Mouse (Mus musculus) megakaryocyte, embryonic 14.5 days (primary cell): ENCODE measurements around the gene Gon4l. TPM values are rescaled to one million over a fixed set of nuclear protein-coding genes. Genes with fewer than 3 reads are reported as not detected.
"Not testable (repeated sequence)": the region's sequence is repeated elsewhere in the genome, so short reads cannot be mapped to it uniquely, and the experiment has no call there.

Experiments used
- H3K27me3 ChIP-seq: replicated peaks from 2 replicates; pipeline ENCODE3; 2012; ENCODE audit warnings: inconsistent platforms
- H3K36me3 ChIP-seq: replicated peaks from 2 replicates; pipeline ENCODE3; 2012; ENCODE audit warnings: low read length, inconsistent platforms, mixed read lengths
- H3K4me1 ChIP-seq: 2 replicates; pipeline ENCODE4 v1.6.1; 2012; ENCODE audit warnings: inconsistent platforms
- H3K4me3 ChIP-seq: replicated peaks from 2 replicates; pipeline ENCODE3; 2012; ENCODE audit warnings: moderate library complexity, mild to moderate bottlenecking, inconsistent platforms
- H3K9me3 ChIP-seq: 2 replicates; pipeline ENCODE4 v1.6.1; 2012; ENCODE audit warnings: inconsistent platforms
- FLI1 ChIP-seq: IDR thresholded peaks from 2 replicates; pipeline ENCODE4 v1.6.1; 2012; ENCODE audit warnings: low read length, inconsistent platforms, mixed read lengths
- GATA1 ChIP-seq: IDR thresholded peaks from 3 replicates; pipeline ENCODE4 v1.6.1; 2012; ENCODE audit warnings: mixed read lengths, low read length, inconsistent platforms, borderline replicate concordance
- polyA plus RNA-seq: library from polyadenylated mRNA; stranded (reverse); fragments of >175 nt; gene quantifications from 2 replicates; pipeline ENCODE4 v1.2.3, GENCODE M21; 2012; ENCODE audit warnings: low replicate concordance; ENCODE audit not compliant: insufficient read depth

The Gon4l gene
- polyA plus RNA-seq, 1 experiment: 8.3 TPM

- Histone ChIP-seq H3K27me3 (no peaks in the 10 kb centered on the region), H3K36me3 (peaks cover 83% of the 10 kb centered on the region), H3K4me3 (no peak overlapping the region), H3K9me3 (no peaks in the 10 kb centered on the region), H3K4me1 (peaks cover 10% of the 10 kb centered on the region)
- no peak for TF ChIP-seq FLI1
- TF ChIP-seq GATA1: no peak
Observed at GRCm38 (mm10) chr3:88855837-88856236, 20.8 kb downstream of the Gon4l start.

GRCm38 (mm10) chr3:88862129-88862528, 27.1 kb downstream of the Gon4l start:
- peaks cover 91% of the 10 kb centered on the region for H3K36me3 ChIP-seq

GRCm38 (mm10) chr3:88866735-88867134, 31.7 kb downstream of the Gon4l start:
- H3K27me3 ChIP-seq, H3K9me3 ChIP-seq, H3K4me3 ChIP-seq, H3K4me1 ChIP-seq: not testable (repeated sequence)
- peaks cover 45% of the 10 kb centered on the region for H3K36me3 ChIP-seq

More at GRCm38 (mm10) chr3:88862129-88862528, 27.1 kb downstream of the Gon4l start:
- Histone ChIP-seq H3K9me3 (no peaks in the 10 kb centered on the region), H3K4me3 (no peak overlapping the region), H3K27me3 (no peaks in the 10 kb centered on the region), H3K4me1 (no peaks in the 10 kb centered on the region)
- TF ChIP-seq FLI1: no peak
- TF ChIP-seq GATA1: no peak

- not testable (repeated sequence) for H3K27me3 ChIP-seq, H3K9me3 ChIP-seq, H3K4me3 ChIP-seq, H3K4me1 ChIP-seq
- peaks cover 41% of the 10 kb centered on the region for H3K36me3 ChIP-seq
Observed at GRCm38 (mm10) chr3:88867177-88867576, 32.1 kb downstream of the Gon4l start.

GRCm38 (mm10) chr3:88868449-88868848, 33.4 kb downstream of the Gon4l start:
- peaks cover 28% of the 10 kb centered on the region for H3K36me3 ChIP-seq
- not testable (repeated sequence) for H3K27me3 ChIP-seq, H3K4me3 ChIP-seq, H3K9me3 ChIP-seq, H3K4me1 ChIP-seq

- H3K36me3 ChIP-seq, H3K27me3 ChIP-seq, H3K9me3 ChIP-seq, H3K4me1 ChIP-seq, H3K4me3 ChIP-seq: not testable (repeated sequence)
Observed at GRCm38 (mm10) chr3:88882536-88882935, 47.5 kb downstream of the Gon4l start.

- H3K27me3 ChIP-seq, H3K4me3 ChIP-seq, H3K4me1 ChIP-seq, H3K9me3 ChIP-seq: not testable (repeated sequence)
- peaks cover 25% of the 10 kb centered on the region for H3K36me3 ChIP-seq
Observed at GRCm38 (mm10) chr3:88893011-88893410, 58.0 kb downstream of the Gon4l start.

- no peaks in the 10 kb centered on the region for H3K27me3 ChIP-seq
- TF ChIP-seq FLI1 (no peak), GATA1 (no peak)
- H3K9me3 ChIP-seq: no peaks in the 10 kb centered on the region
- no peak overlapping the region for H3K4me3 ChIP-seq
- peaks cover 94% of the 10 kb centered on the region for H3K36me3 ChIP-seq
- peaks cover 17% of the 10 kb centered on the region for H3K4me1 ChIP-seq
Observed at GRCm38 (mm10) chr3:88904803-88905202, 69.8 kb downstream of the Gon4l start.

- peaks cover 98% of the 10 kb centered on the region for H3K36me3 ChIP-seq
- peaks cover 17% of the 10 kb centered on the region for H3K4me1 ChIP-seq
- no peak for TF ChIP-seq GATA1
- no peak for TF ChIP-seq FLI1
- H3K27me3 ChIP-seq: no peaks in the 10 kb centered on the region
- no peak overlapping the region for H3K4me3 ChIP-seq
- no peaks in the 10 kb centered on the region for H3K9me3 ChIP-seq
Observed at GRCm38 (mm10) chr3:88905209-88905608, 70.2 kb downstream of the Gon4l start.

- Histone ChIP-seq H3K4me1 (peaks cover 11% of the 10 kb centered on the region), H3K27me3 (no peaks in the 10 kb centered on the region), H3K36me3 (peaks cover 98% of the 10 kb centered on the region), H3K4me3 (no peak overlapping the region), H3K9me3 (no peaks in the 10 kb centered on the region)
- no peak for TF ChIP-seq GATA1
- TF ChIP-seq FLI1: no peak
Observed at GRCm38 (mm10) chr3:88905741-88906140, 70.7 kb downstream of the Gon4l start.

GRCm38 (mm10) chr3:88906393-88907159, 71.5 kb downstream of the Gon4l start:
- TF ChIP-seq GATA1: no peak
- no peak for TF ChIP-seq FLI1
- H3K27me3 ChIP-seq: no peaks in the 10 kb centered on the region
- peaks cover 99% of the 10 kb centered on the region for H3K36me3 ChIP-seq

More at GRCm38 (mm10) chr3:88906393-88907159, 71.5 kb downstream of the Gon4l start:
- Histone ChIP-seq H3K9me3 (no peaks in the 10 kb centered on the region), H3K4me1 (peaks cover 5% of the 10 kb centered on the region), H3K4me3 (no peak overlapping the region)
